Comparison of ENCODE assay signal across 9 mouse cellular contexts in genomic region chr5:95880914-95881313, GRCm38 (mm10).
DNase-seq lines count a peak whose midpoint lies in the region; ATAC-seq and TF ChIP-seq lines count a peak whose summit lies in the region.
"Had no signal": no experiment of that assay in that cellular context is flagged by ENCODE, and none has a peak within 500 bp of the region (broad histone marks: within the 10 kb centered on the region; RNA-seq: fewer than 3 reads in every experiment).

No protein-coding gene starts in this region.

- no peak overlapping the region for H3K9ac ChIP-seq in ES-E14 (ENCODE audit: insufficient read depth, low read depth, low read length, poor library complexity, severe bottlenecking)
- no peak overlapping the region for H3K9ac ChIP-seq in embryonic facial prominence, embryonic 11.5 days (replicated peaks; ENCODE audit: low read length)
- H3K9ac ChIP-seq in hindbrain, embryonic 14.5 days = no peak overlapping the region
- H3K9ac ChIP-seq: embryonic facial prominence, embryonic 13.5 days had no signal

- no peak overlapping the region for H3K4me3 ChIP-seq in ES-E14 (ENCODE audit: insufficient read depth in 1 of 2, low read depth in 1 of 2, low read length in 2 of 2, poor library complexity in 1 of 2, severe bottlenecking in 1 of 2)
- no peak overlapping the region for H3K4me3 ChIP-seq in embryonic facial prominence, embryonic 11.5 days (ENCODE audit: low read depth, low read length)
- no peak overlapping the region for H3K4me3 ChIP-seq in hindbrain, embryonic 14.5 days (replicated peaks; ENCODE audit: low read length)
- H3K4me3 ChIP-seq: embryonic facial prominence, embryonic 13.5 days had no signal

- in situ Hi-C loops in ES-E14 (cut with MboI; ENCODE audit: low sequenced_read_pairs in 2 of 2, unreplicated experiment in 2 of 2) = no loop called here

- no peak for ATAC-seq in embryonic facial prominence, embryonic 11.5 days (replicated peaks; ENCODE audit: insufficient number of reproducible peaks, low FRiP score, low TSS enrichment, low read depth)
- ATAC-seq in hindbrain, embryonic 14.5 days (ENCODE audit: low FRiP score) = no peak
- ATAC-seq in megakaryocyte, adult 5-6 weeks (ENCODE audit: poor library complexity, severe bottlenecking) = no peak

- DNase-seq in ES-E14 (ENCODE audit: low read depth, low spot score) = peak; percentile 7
- DNase-seq in adrenal gland, adult 18-20 months (ENCODE audit: low spot score in 2 of 2) = peak; percentile 30 to 33
- DNase-seq in embryonic facial prominence, embryonic 11.5 days (ENCODE audit: low spot score) = peak; percentile 59
- DNase-seq in hindbrain, embryonic 14.5 days (ENCODE audit: low spot score) = peak; percentile 54
- DNase-seq in layer of hippocampus, postnatal 10 days (ENCODE audit: low spot score in 2 of 2) = peak; percentile 53 to 66
- peak; percentile 35 for DNase-seq in lung, postnatal 25 days (ENCODE audit: low spot score)
- peak; percentile 33 to 64 for DNase-seq in urinary bladder, postnatal 36 days (ENCODE audit: low spot score in 2 of 2)

- H3K4me1 ChIP-seq in ES-E14 (ENCODE audit: control insufficient read depth in 2 of 2, insufficient read depth in 2 of 2, low read length in 2 of 2, poor library complexity in 1 of 2) = no peaks in the 10 kb centered on the region
- no peaks in the 10 kb centered on the region for H3K4me1 ChIP-seq in embryonic facial prominence, embryonic 11.5 days (ENCODE audit: control insufficient read depth, insufficient read depth, low read length)
- H3K4me1 ChIP-seq in hindbrain, embryonic 14.5 days (replicated peaks; ENCODE audit: control insufficient read depth, insufficient read depth, low read length) = no peaks in the 10 kb centered on the region
- H3K4me1 ChIP-seq: embryonic facial prominence, embryonic 13.5 days had no signal

- H3K4me2 ChIP-seq in embryonic facial prominence, embryonic 11.5 days (ENCODE audit: low read depth, low read length) = no peak overlapping the region
- H3K4me2 ChIP-seq in hindbrain, embryonic 14.5 days (replicated peaks) = no peak overlapping the region
- H3K4me2 ChIP-seq: embryonic facial prominence, embryonic 13.5 days had no signal

- no peaks in the 10 kb centered on the region for H3K36me3 ChIP-seq in ES-E14 (ENCODE audit: control insufficient read depth, insufficient read depth, low read length, poor library complexity, severe bottlenecking)
- H3K36me3 ChIP-seq in embryonic facial prominence, embryonic 11.5 days (replicated peaks; ENCODE audit: control insufficient read depth, insufficient read depth, low read depth, low read length) = no peaks in the 10 kb centered on the region
- H3K36me3 ChIP-seq in hindbrain, embryonic 14.5 days (replicated peaks; ENCODE audit: control insufficient read depth, insufficient read depth) = no peaks in the 10 kb centered on the region
- H3K36me3 ChIP-seq: embryonic facial prominence, embryonic 13.5 days had no signal

- no peak overlapping the region for H3K27ac ChIP-seq in ES-E14 (ENCODE audit: insufficient read depth, low read depth, low read length, poor library complexity, severe bottlenecking)
- no peak overlapping the region for H3K27ac ChIP-seq in embryonic facial prominence, embryonic 11.5 days (replicated peaks; ENCODE audit: low read depth, low read length)
- no peak overlapping the region for H3K27ac ChIP-seq in hindbrain, embryonic 14.5 days
- H3K27ac ChIP-seq: embryonic facial prominence, embryonic 13.5 days had no signal

- no peaks in the 10 kb centered on the region for H3K9me3 ChIP-seq in ES-E14 (ENCODE audit: control insufficient read depth, insufficient read depth, low read depth, low read length)
- H3K9me3 ChIP-seq in embryonic facial prominence, embryonic 11.5 days (replicated peaks; ENCODE audit: control insufficient read depth, low read length) = no peaks in the 10 kb centered on the region
- H3K9me3 ChIP-seq in hindbrain, embryonic 14.5 days (ENCODE audit: control insufficient read depth, low read length) = no peaks in the 10 kb centered on the region
- H3K9me3 ChIP-seq: embryonic facial prominence, embryonic 13.5 days had no signal

- no peaks in the 10 kb centered on the region for H3K27me3 ChIP-seq in embryonic facial prominence, embryonic 11.5 days (ENCODE audit: control insufficient read depth, insufficient read depth, low read length)
- no peaks in the 10 kb centered on the region for H3K27me3 ChIP-seq in hindbrain, embryonic 14.5 days (ENCODE audit: control insufficient read depth, insufficient read depth, low read length)
- H3K27me3 ChIP-seq: embryonic facial prominence, embryonic 13.5 days had no signal

TF ChIP-seq in ES-E14, 5 proteins besides CTCF, POLR2A, EP300 and RAD21:
- TF ChIP-seq HCFC1 (IDR thresholded peaks at IDR 0.05; ENCODE audit: borderline replicate concordance, insufficient read depth, low read length) = no peak
- no peak for TF ChIP-seq MAFK (IDR thresholded peaks at IDR 0.05; ENCODE audit: insufficient read depth, low read depth, low read length)
- no peak for TF ChIP-seq CHD2 (IDR thresholded peaks at IDR 0.05; ENCODE audit: low read depth, low read length)
- no peak for TF ChIP-seq ZC3H11A (IDR thresholded peaks at IDR 0.05; ENCODE audit: borderline replicate concordance, low read depth, low read length)
- no peak for TF ChIP-seq ZNF384 (IDR thresholded peaks at IDR 0.05; ENCODE audit: low read depth, low read length)

Comparison
In these comparisons a context has a peak if more than half of its experiments do, and no peak if none do; other contexts are left out.
1. DNase-seq: peak in every context shown above with its lines; median percentile 60 in layer of hippocampus, postnatal 10 days; 59 in embryonic facial prominence, embryonic 11.5 days; 54 in hindbrain, embryonic 14.5 days; 48 in urinary bladder, postnatal 36 days; 35 in lung, postnatal 25 days; 32 in adrenal gland, adult 18-20 months; 7 in ES-E14.